Mouse (Mus musculus): ENCODE measurements at regions not wholly inside any gene's neighbourhood (a gene's known extent, or its start where the extent isn't known, plus 50 kb on each side); places are given as distances from the start of the nearest gene placed in this dataset.

DNA sequence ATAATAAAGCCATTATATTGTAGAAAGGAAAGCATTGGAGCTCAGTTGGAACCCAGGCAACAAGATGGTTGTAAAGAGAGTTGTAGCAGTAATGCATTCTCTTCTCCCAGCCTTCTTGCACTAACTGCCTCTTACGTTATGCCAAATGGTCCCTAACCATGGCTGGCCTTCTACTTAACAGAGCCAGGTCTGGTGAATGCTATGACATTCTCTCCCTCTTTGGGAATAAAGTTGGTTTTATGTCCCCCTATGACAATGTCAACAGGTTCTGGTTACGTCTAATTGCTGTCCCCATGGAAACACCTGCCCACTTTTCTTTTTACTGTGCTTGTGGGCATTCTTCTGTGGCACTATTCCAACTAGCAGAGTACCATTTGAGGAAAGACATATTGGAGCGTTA is 126.4 kb upstream of the Npvf start:
- DNase-seq: no peak

DNA sequence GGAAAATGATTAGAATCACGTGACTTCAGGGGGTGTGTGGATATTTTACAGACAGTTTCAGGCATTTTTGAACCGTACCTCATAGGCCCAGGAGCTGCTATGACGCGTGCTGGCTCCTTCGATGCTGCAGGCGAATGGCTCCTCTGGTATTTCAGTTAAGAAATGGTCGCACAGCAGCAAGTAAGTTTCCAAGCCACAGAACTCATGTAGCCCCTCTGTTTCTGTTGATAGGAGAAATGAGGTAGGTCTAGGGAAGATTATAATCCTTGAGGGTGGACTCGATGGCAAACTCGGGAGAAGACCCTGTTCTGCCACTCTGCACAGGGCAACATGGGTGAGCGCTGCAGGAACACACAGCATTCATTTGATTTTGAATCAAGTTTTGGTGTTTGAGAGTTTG is 127.0 kb upstream of the Npvf start:
- DNase-seq: no peak

DNA sequence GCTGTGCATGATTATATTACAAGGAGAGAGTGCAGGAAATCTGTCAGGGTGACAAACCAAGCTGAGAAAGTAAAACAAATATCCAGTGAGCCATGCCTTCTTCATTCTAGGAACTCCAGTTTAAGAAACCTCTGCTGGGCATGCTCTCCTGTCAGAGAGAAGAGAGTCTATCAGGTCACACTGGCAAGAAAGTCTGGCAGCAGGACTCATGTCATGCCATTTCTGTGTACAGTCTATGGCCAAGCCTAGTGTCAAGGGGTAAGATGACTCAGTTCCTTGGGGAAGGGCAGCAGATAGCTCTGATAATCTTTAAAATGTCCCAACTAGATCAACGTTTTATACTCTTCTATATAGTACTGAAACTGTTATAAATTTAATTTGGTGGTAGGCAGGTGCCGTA is 128.0 kb upstream of the Npvf start:
- DNase-seq: no peak

DNA sequence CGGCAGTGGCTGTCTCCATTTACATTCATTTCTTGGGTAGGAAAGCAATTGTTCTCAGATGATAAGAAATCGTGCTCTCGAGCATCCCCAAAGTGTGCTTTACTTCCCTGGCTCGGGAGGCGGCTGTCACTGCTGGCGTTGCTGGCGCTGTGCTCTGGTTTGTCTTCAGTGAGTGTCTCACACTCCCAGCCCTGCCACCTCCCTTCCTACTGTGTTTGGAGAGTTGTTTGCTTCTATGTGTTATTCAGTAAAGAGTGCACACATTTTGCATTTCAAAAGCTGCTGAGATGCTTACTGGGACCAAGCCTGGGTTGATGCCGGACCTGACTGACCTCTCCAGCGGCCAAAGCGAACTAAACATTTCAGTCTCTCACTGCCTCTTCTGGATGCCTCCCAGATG is 129.3 kb upstream of the Npvf start:
- no peak for DNase-seq

DNA sequence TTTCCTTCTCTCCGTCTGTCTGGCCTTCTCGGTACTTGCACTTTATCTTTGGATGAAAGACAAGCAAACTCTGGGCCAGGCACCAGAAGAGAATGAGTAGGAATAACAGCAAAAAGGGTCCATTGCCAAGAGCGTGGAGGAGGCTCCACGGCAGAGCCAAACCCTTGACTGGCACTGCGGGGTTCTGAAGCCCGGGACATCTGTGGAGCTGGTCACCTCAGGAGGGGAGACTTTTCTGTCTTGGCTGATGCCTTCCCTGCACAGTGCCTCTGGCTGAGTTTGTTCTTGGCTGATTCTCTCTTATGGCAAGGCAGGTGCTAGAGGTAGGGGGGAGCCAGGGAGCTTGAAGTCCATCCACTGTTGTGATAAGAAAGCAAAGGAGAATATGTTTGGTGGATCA is 130.1 kb upstream of the Npvf start:
- DNase-seq: no peak

DNA sequence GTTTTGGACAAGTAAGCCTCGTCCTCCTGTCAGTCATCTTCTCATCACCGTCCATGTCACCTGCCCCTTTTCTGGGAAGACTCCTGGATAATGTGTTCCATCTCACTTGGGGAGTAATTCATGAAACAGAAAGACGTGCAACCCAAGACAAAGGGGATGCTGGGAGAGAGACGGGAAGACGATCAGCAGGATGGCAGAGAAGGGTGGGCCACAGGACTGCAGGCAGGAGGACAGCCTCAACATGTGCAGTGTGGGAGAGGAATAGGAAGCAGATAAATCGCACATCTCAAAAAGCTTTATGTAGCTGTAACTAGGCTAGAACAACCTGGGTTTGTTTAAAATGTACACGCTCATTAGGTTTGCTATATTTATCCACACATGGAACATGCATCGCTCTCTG is 133.4 kb upstream of the Npvf start:
- DNase-seq: no peak

DNA sequence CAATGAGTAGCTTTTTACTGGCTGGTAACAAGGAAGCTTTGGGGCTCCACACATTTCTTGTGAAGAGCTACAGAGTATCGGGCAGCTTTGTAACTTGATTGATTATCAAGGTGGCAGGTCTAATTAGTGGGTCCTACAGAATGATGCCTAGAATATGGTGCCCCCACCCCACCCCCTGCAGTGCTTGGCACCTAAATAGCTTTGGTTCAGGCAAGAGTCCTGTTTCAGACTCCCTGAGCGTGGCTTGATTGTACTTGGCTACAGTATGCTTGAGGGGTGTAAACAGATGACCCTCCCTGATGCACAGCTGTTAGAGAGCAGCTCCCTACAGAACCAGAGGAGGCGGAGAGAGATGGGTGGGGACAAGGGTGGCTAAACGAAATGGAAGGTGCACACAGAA is 145.7 kb upstream of the Npvf start:
- no peak for DNase-seq

DNA sequence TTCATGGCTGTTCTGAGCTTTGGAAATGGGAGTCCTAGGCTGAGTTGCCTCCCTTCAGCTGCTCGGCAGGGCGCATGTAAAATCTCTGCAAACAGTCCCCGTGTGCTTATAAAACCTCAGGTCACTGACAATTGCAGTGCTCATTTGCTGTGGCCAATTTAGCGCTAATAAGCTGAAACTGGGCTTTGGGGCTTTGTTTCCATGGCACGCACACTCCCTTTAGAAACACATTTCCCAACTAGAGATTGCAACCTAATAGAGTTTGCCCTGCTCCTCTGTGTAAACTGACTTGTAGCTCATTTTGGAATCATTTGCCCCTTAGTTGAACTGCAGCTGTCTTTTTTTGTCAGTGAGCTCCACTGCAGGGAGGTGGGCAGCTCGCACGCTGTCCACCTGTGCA is 148.7 kb upstream of the Npvf start:
- no peak for DNase-seq

DNA sequence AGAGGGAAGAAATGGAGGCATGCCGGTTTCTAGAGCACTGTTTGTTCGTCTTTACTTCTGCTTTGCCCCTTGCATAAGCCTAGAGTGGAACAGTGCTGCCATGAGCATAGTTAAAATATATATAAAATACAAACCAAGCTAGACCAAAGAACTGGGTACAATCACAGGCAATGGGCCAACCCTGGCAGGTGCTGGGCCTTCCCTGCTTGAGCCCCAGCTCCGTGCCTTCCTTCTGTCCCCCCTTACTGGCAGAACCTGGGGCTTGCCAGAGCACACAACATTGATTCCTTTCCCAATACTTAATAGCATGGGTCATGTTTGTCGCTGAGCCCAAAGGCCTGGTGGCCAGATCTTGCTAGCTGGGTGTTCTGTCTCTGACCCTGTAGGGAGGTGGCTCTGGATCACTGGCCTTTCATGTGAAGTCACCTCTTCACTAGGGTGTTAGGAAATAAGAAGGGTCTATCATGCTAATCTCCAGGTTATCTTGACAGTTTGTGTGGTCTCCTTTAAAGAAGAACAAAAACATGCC is 150.3 kb upstream of the Npvf start:
- DNase-seq: no peak

DNA sequence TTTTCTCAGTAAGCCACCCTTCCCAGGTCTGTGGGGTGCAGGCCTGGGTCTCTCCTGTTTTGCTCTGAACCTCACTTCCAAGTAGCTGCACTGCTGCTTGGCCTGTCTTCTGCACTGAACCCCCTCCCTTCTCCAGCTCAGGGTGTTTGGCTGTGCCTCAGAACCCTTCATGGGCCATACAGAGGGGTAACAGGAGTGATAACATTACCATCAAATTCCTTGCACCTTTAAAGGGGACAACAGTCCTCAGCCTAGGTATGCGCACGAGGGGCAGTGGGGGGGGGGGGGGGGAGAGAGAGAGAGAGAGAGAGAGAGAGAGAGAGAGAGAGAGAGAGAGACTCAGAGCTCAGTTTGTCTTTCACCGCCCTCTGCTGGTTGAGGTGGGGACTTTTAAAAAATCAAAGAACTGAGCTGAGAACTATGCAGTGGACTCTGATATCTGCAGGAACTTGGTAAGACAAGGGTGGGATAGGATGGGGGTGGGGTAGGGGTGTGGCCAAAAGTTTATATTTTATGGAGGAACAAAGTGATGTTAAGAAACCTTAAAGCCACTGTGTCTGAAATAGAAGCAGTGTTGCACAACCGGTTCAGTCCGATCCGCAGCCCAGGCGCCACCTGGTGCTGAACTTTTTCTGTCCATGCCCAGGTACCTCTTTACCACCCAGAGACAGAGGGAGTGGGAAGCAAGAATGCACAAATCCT is 152.3 kb upstream of the Npvf start:
- DNase-seq: no peak

DNA sequence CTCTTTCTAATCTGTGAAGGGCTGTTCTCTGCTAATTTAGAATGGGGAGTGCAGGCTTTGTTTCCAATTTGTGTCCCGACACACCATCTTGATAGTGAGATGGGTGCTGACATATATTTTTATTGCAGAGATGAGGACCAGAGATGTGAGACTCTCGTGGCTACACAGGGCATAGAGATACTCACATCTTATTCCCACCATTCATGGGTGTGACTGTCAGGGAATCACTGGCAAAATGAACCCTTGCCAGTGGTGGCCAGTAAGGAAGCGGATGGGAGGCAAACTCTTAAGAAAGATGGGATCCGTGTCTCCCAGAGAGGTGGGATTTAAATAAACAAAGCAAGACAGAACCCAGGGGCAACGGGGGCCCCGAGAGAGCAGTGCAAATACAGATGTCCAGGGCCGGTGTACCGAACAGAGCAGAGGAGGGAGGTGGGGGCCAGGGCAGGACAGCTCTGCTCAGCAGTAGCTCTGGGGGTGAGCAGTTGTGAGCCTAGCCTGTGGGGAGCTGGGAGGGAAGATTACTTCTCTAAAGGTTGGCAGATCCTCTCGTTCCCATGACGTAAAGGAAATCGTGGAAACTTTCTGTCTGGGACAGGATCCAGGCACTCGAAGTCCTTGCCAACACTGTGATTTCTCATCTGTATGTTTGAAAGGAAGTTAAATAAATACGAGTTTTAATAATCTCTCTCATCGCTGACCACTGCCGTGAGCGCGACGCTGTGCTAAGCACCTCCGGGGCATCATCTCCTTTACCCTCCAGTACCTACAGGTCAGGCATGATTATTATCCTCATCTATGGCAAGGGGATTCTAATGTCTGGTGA is 153.2 kb upstream of the Npvf start:
- DNase-seq: peak; percentile 16

DNA sequence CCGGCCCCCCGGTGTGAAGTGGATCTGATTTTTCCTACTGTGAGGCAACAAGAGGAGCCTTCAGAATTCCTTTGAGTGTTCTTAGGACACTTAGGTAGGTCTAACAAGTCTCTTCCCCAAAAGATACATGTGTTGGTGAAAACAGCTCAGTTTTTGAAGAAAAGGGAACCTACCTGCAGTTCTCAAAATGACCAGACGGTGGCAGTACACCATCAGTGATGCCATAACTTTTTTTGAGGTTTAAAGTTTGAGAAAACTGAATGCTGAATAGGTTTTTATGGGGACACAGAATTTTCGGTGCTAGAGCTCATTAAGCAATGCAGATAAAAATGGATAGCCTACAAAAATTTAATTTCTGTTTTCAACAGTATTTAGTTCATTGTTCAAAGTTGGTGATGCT is 153.9 kb upstream of the Npvf start:
- DNase-seq: no peak

DNA sequence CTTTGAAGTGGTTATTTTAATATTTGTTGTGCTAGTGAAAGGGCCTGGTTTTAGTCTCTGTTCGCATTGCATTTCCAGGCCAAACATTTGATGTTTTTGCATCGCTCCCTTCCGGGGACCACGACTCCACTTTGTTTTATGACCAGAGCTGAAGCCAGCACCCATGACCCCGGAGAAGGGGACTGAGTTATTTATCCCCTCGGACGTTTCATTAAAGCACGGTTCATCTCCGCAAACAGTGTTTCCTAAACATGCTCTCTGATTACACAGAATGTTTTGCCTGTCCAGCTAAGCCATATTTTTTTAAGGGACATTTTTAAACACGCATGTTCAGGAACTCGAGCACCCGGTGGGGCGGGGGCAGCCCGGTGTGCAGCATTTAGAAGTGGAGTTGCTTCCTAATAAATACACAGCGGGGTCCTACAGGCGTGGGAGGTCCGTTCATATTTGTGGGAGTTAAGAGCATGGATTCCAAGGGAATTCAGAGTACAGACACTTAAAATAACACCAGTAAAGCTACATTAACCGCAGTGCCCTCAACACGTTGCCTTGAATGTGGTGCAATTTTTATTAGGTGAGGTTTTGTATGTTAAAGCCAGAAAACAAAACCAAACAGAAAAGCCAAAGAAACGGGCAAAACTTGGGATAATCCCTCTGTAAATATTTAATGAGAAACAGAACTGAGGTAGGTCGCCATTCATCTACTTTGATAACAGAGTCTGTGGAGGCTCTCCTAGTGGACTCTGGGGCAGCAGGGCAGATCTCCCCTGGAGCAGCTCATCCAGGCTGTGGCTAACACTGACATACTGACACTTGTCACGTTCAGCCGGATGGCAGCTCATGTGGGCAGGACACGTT is 154.8 kb upstream of the Npvf start:
- DNase-seq: peak; percentile 28

DNA sequence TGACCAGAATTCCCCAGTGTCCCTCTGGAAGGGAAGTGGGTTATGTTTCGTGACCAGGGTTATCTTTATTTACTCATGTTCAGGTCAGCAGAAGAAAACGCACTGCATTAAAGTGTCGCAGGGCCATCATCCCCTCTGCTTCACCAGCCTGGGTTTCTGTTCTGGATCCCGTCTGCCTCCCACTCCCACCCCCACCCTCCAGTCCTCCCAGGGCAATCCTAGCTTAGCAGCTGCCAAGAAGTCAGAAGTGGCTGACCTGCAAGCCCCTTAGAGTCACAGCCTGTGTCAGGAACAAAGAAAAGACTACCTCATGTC is 155.4 kb upstream of the Npvf start:
- DNase-seq: no peak

DNA sequence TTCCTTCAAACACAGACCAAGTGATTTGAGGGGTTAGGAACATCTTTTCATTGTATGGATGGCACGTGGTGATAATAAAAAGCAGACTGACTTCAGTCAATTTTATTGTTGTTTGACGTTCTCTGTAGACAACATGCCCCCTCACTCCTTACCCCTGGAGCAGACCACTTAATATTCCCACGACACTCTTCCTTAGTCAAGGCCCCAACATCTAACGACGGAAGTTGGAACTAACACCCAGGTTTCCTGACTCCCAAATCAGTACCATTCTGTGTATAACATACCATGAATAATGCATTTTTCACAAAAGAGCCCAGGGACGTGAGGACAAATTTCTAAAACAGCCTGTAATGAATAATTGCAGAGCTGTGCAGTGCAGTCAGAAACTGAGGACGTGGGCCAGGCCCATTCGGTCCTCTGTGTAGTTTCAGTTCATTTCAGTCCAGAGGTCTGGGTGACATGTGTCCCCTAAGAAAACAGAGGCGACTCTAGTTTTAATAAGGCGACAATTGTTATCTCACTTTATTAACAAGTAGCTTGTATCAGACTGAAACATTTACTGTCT is 160.8 kb upstream of the Npvf start:
- no peak for DNase-seq

DNA sequence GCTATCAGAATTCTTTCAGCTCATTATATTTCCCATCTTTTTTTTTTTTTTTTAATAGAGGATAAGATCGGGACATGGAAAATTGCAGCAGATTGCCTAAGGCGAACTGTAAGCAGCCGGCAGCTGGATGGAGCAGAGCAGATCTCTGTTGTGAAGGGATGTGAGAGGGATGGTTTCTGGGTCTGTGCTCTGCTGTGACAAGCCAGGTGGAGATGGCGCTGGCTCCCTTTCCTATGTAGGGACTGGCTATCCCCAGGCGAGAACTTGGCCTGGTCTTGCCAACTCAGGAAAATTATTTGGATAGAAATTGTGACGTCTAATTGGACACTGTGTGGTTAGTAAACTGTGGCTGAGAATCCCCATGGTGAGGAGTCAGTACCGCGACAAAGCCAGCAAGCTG is 161.3 kb upstream of the Npvf start:
- DNase-seq: no peak

DNA sequence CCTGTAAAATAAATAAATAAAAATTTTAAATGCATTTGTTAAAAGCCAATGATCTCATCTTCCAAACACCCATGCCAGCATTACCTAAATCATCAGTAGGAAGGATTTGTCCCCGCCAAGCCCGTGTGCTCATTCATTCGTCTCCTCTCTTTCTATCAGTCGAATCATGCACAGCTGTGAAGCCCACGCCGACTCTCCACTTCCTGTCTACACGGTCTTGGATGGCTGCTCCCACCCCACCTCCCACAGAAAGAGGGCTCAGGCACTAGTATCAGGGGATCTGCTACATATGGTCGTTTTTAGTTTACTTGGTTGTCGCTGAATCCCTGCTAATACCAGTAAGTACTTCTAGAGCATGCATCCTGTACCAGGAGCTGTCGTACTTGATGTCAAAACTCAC is 163.2 kb upstream of the Npvf start:
- DNase-seq: no peak

DNA sequence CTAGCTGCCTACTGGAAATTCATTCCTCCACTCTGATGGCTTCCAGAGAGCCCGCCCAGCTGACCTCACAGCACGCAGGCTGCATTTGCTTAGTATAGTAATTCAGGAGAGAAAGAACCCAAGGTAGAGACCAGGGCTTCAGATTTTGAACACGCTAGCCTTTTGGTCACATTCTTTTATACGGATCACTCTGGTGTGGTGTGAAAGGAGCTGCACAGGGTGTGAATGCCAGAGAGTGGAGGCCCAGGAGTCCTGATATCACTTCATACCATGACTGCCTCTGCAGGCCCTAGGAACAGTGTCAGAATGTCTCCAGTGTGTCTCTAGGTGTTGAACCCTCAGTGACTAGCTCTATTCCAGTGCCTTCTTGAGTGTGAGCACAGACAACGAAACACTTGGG is 164.2 kb upstream of the Npvf start:
- no peak for DNase-seq

DNA sequence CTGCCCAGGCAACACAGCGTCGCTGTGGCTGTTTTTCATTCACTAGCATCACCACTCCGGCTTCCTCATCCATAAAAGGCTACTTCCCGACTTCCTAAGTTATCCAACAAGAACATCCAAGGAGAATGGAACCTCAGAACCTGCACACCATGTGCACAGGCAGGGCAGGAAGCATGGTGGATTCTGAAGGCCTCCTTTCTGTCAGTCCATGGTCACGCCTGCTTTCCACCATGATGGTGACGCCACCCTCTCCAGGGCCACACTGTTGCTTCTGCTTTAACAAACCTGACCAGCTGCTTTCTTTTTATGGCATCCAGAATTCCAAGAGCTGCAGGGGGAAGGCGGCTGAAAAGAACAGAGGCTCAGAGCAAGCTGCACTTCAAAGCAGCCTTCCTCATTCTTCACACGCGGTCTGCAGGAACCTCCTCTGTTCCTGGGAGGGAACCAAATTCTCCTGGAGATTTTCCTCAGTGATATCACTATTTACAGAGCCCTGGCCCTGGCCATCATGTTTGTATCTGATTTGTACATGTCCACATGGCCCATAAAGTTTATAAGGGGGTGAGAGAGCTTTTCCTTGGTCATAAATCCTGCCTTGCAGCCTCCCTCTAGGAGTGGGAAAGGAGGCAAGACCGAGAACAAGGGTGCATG is 164.8 kb upstream of the Npvf start:
- no peak for DNase-seq

DNA sequence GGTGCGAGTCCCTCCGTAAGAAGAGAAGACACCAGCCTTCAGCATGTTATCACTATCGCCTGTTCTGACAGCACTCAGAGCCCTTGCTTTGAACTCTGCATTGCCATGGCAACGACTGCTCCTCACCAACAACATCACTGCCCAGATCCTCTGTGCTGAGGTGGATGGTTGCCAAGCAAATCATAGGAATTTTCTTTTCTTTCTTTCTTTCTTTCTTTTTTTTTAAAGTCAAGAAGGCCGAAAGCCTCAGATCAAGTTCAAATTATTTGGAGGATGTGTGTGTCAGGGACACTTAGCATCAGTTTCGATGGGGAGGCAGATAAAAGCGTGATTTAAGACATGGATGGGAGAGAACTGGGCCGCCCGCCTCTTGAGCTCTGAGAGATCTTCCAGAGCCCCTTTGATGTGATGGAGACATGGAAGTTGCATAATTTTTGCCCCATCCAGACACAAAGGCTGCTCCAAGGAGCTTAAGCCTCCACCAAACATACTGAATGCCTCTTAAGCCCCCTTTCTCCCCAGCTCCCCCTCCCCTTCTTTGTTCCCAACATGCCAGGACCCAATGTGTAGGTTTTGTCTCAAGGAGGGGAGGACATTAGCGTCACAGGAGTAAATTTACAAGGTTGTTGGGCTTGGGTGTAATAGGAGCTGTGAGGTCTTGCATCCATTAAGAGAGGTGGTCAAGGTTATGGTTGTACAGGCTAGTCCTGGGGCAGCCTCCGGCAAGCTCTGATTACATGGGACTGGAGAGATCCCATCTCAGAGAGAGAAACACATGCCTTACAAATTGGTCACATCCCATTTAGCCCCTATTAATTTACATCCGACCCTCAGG is 167.4 kb upstream of the Npvf start:
- no peak for DNase-seq

DNA sequence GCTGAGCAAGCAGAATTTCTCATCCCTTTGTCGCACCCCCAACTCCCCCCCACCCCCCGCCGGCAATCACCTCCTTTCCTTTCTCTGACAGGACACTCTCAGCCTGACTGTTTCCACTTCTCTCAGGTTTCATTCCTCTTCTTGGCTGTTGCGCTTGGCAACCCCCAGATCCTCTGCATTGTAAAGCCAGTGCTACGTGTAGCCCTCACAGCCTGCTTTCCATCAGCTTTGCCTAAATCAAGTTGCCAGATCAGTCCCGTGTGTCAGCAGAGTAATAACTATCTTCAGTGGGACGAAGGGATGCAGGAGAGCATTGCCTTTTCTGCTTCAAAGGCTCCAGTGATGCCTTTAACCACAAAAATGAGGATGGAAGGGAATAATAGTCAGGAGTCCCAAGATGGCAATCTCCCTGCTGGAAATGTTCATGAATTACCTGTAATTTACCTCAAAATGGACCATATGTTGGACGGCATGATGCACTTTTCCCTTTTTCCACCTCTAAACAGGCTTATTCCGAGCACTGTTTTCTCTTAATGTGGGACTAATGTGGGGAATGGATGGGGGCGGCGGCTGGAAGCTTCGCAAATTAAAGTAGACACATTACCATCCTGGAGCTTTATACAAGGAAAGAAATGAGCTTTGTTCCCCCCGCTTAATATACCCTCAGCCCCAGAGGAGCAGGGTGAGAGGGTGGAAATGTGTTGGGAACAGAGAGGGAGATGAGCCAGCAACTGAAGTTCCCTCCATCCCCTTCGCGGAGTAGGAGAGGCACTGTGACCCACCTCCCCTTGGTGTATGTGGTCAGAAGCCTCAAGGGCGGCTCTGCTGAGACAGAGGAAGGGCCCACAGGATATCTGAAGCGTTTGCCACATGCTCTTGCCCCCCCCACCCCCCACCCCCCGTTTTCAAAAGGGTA is 168.3 kb upstream of the Npvf start:
- DNase-seq: no peak
